Mouse (Mus musculus) ES-Bruce4 (cell line): Measurements from ENCODE around the gene Card19. TPM values are rescaled to one million over a fixed set of nuclear protein-coding genes. Genes with fewer than 3 reads are reported as not detected.

Source experiments
- H3K27ac ChIP-seq: 2 replicates; pipeline ENCODE4 v1.5.1; 2012; ENCODE audit warnings: low read length, inconsistent platforms; ENCODE audit not compliant: insufficient read depth
- H3K27me3 ChIP-seq: 2 replicates; pipeline ENCODE4 v1.6.1; 2012; ENCODE audit warnings: mild to moderate bottlenecking, low read length, inconsistent platforms; ENCODE audit not compliant: control insufficient read depth, poor library complexity, insufficient read depth, severe bottlenecking
- H3K36me3 ChIP-seq: 2 replicates; pipeline ENCODE4 v1.6.1; 2012; ENCODE audit warnings: inconsistent platforms, mild to moderate bottlenecking, low read length, moderate library complexity; ENCODE audit not compliant: control insufficient read depth, poor library complexity, insufficient read depth, severe bottlenecking
- H3K4me1 ChIP-seq: one replicate; pipeline ENCODE4 v1.8.1; 2011; ENCODE audit warnings: low read length; ENCODE audit not compliant: control insufficient read depth, insufficient read depth
- H3K4me3 ChIP-seq: 2 replicates; pipeline ENCODE4 v1.5.1; 2011; ENCODE audit warnings: low read depth, mild to moderate bottlenecking, low read length
- H3K9ac ChIP-seq: 2 replicates; pipeline ENCODE4 v1.6.1; 2012; ENCODE audit warnings: low read depth, mild to moderate bottlenecking, inconsistent platforms; ENCODE audit not compliant: poor library complexity, severe bottlenecking
- H3K9me3 ChIP-seq: replicated peaks from 2 replicates; pipeline ENCODE4 v1.6.1; 2012; ENCODE audit warnings: mild to moderate bottlenecking, low read length, inconsistent platforms; ENCODE audit not compliant: control insufficient read depth, poor library complexity, insufficient read depth, severe bottlenecking
- CTCF ChIP-seq: IDR thresholded peaks from one replicate; pipeline ENCODE4 v1.8.1; 2011; ENCODE audit warnings: low read depth, low read length
- EP300 ChIP-seq: IDR thresholded peaks from 2 replicates; pipeline ENCODE4 v1.6.1; 2011; ENCODE audit warnings: low read depth, low read length; ENCODE audit not compliant: insufficient read depth
- POLR2A ChIP-seq: IDR thresholded peaks from one replicate; pipeline ENCODE4 v1.8.1; 2011; ENCODE audit warnings: low read length; ENCODE audit not compliant: insufficient read depth
- polyA plus RNA-seq: library from polyadenylated mRNA; stranded (reverse); fragments of >200 nt; gene quantifications from 2 replicates; pipeline ENCODE4 v1.2.4, GENCODE M21; 2011; ENCODE audit warnings: low read depth; ENCODE audit not compliant: missing spikeins, insufficient read depth, insufficient read length

Gene Card19
- polyA plus RNA-seq, 1 experiment, result 22.1 TPM

- no peaks in the 10 kb centered on the region for H3K27me3 ChIP-seq
- no peak overlapping the region for H3K9ac ChIP-seq
- H3K27ac ChIP-seq, result no peak overlapping the region
- H3K4me3 ChIP-seq, result no peak overlapping the region
- TF ChIP-seq EP300, result no peak
- TF ChIP-seq POLR2A, result no peak
- TF ChIP-seq CTCF, result no peak
- H3K4me1 ChIP-seq, result no peaks in the 10 kb centered on the region
- H3K9me3 ChIP-seq, result no peaks in the 10 kb centered on the region
- H3K36me3 ChIP-seq, result no peaks in the 10 kb centered on the region
Observed at GRCm38 (mm10) chr13:49167081-49167480, 48.8 kb downstream of the Card19 start.

- Histone ChIP-seq H3K36me3 (no peaks in the 10 kb centered on the region), H3K4me3 (no peak overlapping the region), H3K27ac (no peak overlapping the region), H3K9me3 (no peaks in the 10 kb centered on the region), H3K27me3 (no peaks in the 10 kb centered on the region), H3K4me1 (no peaks in the 10 kb centered on the region), H3K9ac (no peak overlapping the region)
- TF ChIP-seq CTCF, result no peak
- no peak for TF ChIP-seq EP300
- no peak for TF ChIP-seq POLR2A
Observed at GRCm38 (mm10) chr13:49163645-49164044, 52.2 kb downstream of the Card19 start.

- Histone ChIP-seq H3K4me1 (peaks cover 3% of the 10 kb centered on the region), H3K4me3 (no peak overlapping the region), H3K36me3 (no peaks in the 10 kb centered on the region), H3K9me3 (no peaks in the 10 kb centered on the region), H3K9ac (no peak overlapping the region), H3K27ac (no peak overlapping the region), H3K27me3 (no peaks in the 10 kb centered on the region)
- TF ChIP-seq CTCF (no peak), EP300 (no peak), POLR2A (no peak)
Observed at GRCm38 (mm10) chr13:49162722-49163121, 53.1 kb downstream of the Card19 start.

GRCm38 (mm10) chr13:49161236-49161635 lies 54.6 kb downstream of the Card19 start:
- Histone ChIP-seq H3K27ac (no peak overlapping the region), H3K27me3 (no peaks in the 10 kb centered on the region), H3K9ac (no peak overlapping the region), H3K36me3 (no peaks in the 10 kb centered on the region), H3K4me3 (no peak overlapping the region), H3K4me1 (peaks cover 5% of the 10 kb centered on the region), H3K9me3 (no peaks in the 10 kb centered on the region; the same call in 1 of the 2 replicates)
- TF ChIP-seq EP300, result no peak
- no peak for TF ChIP-seq CTCF
- no peak for TF ChIP-seq POLR2A

GRCm38 (mm10) chr13:49158040-49158713 lies 57.7 kb downstream of the Card19 start:
- TF ChIP-seq EP300, result no peak
- TF ChIP-seq CTCF, result no peak
- TF ChIP-seq POLR2A, result no peak
- no peak overlapping the region for H3K9ac ChIP-seq
- H3K4me1 ChIP-seq, result peaks cover 5% of the 10 kb centered on the region
- H3K27me3 ChIP-seq, result no peaks in the 10 kb centered on the region
- H3K9me3 ChIP-seq, result no peaks in the 10 kb centered on the region; the same call in 1 of the 2 replicates
- no peak overlapping the region for H3K4me3 ChIP-seq
- H3K36me3 ChIP-seq, result no peaks in the 10 kb centered on the region
- H3K27ac ChIP-seq, result no peak overlapping the region

GRCm38 (mm10) chr13:49156645-49157044 lies 59.2 kb downstream of the Card19 start:
- no peak overlapping the region for H3K4me3 ChIP-seq
- no peak overlapping the region for H3K27ac ChIP-seq
- no peak for TF ChIP-seq POLR2A
- TF ChIP-seq CTCF, result peak; percentile 43
- no peaks in the 10 kb centered on the region; the same call in 1 of the 2 replicates for H3K9me3 ChIP-seq
- no peaks in the 10 kb centered on the region for H3K36me3 ChIP-seq
- no peak overlapping the region for H3K9ac ChIP-seq
- H3K27me3 ChIP-seq, result no peaks in the 10 kb centered on the region
- H3K4me1 ChIP-seq, result peaks cover 5% of the 10 kb centered on the region
